Mouse (Mus musculus) left cerebral cortex, adult 11 months (tissue): Measurements from ENCODE around the gene Id3.

Source experiments
- DNase-seq: peaks from one replicate; pipeline ENCODE4 v3.0.0; 2022; ENCODE audit warnings: low spot score

The Id3 gene

GRCm38 (mm10) chr4:136148342-136149044, 5.2 kb downstream of the Id3 start:
- no peak for DNase-seq

DNA sequence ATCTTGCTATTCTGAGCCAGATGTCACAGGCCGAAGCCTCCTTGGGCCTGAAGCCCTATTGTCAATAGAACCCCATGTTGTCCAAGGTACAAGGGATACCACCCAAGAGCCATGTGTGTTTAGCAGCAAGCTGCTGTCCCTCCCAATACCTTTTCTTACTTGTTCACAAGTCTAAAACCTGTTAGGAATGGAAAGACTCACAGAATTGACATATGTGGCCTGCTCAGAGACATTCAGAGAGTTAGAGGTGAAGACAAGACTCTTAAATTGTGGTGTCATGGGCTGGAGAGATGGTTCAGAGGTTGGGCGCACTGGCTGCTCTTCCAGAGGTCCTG, 5.7 kb downstream of the Id3 start:
- DNase-seq = no peak

DNA sequence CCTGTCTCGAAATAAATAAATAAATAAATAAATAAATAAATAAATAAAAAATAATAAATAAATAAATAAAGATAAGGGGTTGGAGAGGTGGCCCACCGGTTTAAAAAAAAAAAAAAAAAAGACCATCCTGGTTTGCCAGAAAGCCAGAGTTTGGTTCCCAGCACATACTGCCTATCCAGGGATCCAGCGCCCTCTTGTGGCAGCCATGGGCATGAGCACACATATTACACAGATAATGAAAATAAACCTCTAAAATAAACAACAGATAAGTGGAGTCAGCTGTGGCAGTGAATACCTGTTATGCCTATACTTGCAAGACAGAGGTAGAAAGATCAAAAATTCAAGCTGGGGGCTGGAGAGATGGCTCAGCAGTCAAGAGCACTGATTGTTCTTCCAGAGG, 6.4 kb downstream of the Id3 start:
- no peak for DNase-seq

DNA sequence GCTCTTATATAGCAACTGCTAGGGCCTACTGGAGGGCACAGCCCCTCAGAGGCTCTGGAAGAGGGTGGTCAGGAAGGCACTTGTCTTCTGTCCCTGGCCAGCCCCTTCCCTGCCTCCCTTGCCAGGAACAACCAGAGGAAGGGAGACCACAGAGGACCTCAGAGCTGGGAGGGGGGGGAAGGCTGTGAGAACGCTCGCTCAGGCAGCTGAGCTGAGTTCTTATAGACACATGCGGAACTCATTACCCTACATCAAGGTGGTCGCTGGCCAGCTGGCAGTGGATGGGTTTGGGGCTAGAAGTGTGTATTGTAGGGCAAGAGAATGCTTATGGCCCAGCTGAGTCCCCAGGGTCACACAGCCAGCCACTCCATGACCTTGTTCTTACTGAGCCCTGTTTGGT, 7.3 kb downstream of the Id3 start:
- no peak for DNase-seq

GRCm38 (mm10) chr4:136152821-136153220, 9.5 kb downstream of the Id3 start:
- DNase-seq = no peak

GRCm38 (mm10) chr4:136154462-136154861, 11.2 kb downstream of the Id3 start:
- no peak for DNase-seq

DNA sequence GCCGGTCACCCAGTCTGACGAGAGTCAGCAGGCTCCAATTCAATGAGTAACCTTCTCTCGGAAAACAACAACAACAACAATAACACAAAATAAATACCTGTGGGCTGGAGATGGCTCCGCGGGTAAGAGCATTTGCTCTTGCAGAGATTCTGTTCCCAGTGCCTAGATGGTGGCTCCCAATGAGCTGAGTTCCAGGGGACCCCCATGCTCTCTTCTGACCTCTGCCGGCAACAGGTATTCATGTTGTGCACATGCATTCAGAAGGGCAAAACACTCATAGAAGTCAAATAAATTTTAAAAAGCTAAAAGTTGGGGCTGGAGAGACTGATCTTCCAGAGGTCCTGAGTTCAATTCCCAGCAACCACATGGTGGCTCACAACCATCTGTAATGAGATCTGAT, 15.2 kb downstream of the Id3 start:
- DNase-seq = no peak

GRCm38 (mm10) chr4:136159802-136160397, 16.6 kb downstream of the Id3 start:
- DNase-seq = peak; percentile 70

GRCm38 (mm10) chr4:136163448-136163847, 20.2 kb downstream of the Id3 start:
- peak; percentile 64 for DNase-seq

DNA sequence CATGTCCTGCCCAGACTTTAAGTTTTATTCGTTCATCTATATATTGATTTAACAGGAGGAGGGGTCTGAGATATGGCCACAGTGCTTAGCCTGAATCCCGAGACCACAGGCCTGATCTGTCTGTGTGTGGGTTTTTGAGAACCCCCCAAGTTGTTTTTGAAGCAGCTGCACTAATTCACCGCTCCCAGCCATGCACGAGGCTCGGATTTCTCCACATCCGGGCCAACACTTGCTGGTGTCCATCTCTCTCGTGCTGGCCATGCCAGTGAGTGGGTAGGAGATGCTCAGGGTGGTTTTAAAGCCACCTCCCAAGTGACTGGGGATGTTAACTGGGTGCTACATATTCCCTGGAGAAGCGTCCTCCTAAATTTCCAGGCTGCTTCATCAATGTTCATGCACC, 21.7 kb downstream of the Id3 start:
- no peak for DNase-seq

GRCm38 (mm10) chr4:136167701-136168100, 24.4 kb downstream of the Id3 start:
- DNase-seq = no peak

- no peak for DNase-seq
Observed at GRCm38 (mm10) chr4:136170401-136170800, 27.1 kb downstream of the Id3 start.

GRCm38 (mm10) chr4:136171455-136171854, 28.2 kb downstream of the Id3 start:
- no peak for DNase-seq

GRCm38 (mm10) chr4:136172011-136172541, 28.8 kb downstream of the Id3 start, which contains the start of gene E2f2:
Gene E2f2 (plus strand): TSS chr4:136172394.
- DNase-seq = no peak

- no peak for DNase-seq
Observed at GRCm38 (mm10) chr4:136172542-136173209, 29.4 kb downstream of the Id3 start.

DNA sequence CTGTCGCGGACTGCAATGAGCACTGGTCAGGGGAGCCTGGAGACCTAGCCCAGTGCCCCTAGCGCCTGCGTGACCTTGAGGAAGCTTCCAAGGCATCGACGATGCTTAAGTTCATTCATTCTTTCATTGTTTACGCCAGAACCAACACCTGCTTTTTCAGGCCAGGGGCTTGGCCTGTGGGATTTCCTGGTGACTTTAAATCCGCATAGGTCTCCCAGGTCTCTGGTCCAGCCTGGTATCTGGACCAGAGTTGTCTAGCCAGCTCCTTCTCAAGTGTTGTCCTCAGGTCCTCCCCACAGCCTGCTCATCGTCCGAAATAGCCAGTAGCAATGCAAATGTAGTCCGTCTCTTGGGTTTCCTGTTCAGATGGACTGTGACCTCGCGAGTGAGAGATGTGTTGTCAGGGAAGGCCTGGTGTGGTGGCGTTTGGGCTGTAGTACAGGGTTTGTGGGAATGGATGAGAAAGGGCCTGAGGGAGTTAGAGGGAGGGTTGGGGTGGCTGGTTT, 30.0 kb downstream of the Id3 start:
- no peak for DNase-seq

- DNase-seq = no peak
Observed at GRCm38 (mm10) chr4:136174216-136175193, 31.2 kb downstream of the Id3 start.

GRCm38 (mm10) chr4:136176022-136176552, 32.8 kb downstream of the Id3 start:
- no peak for DNase-seq

DNA sequence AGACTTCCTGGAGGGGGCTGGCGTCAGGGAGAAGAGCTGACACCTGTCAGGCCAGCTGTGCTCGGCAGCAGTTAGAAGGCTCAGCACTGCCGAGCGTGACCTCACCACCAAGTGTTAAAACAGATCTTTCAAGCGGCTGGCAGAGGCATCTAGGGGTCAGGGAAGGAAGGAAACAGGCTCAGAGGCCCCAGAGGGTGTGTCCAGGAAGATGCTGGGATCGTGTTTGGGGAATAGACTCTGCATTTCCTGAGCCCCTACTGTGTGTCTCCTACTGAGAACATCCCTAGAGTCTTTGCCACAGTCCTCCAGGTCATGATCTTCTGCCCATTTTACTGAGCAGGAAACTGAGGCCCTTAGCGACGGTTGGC, 33.9 kb downstream of the Id3 start:
- no peak for DNase-seq

DNA sequence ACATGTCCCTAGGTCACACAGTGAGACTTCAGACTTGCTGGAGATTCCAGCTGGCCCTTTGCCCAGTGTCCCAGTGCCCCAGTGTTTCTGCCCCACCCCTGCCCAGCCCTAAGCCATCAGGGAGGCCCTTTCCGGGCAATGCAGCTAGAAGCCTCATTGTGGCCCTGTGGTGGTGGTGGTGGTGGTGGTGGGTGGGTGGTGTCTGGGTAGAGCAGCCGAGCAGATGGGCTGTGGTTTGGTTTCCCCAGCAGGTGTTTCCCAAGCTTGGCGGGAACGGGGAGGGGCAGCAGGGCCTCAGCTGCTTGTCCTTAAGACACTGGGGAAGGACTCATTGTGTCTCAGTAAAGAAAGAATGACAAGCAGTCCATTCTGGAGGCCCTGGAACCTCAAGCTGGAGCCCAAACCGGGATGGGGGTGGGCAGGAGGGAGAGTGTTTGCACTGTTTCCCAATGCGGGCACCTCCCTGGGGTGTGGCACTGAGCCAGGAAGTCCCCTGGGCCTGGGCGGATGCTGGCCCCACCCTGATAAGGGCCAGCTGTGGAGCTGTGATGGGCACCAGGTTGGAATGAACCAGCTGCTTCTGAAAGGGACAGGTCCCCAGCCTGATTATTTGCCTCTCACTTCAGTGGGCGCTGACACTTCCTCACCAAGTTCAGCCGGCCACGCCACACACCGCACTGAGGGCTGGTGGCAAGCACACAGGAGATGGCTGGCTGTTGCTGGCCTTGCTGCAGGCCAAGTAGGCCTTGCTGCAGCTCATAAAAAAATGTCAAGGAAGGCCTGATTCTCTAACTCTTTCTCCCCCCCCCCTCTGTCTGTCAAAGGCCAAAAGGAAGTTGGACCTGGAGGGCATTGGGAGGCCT, 34.5 kb downstream of the Id3 start:
- no peak for DNase-seq

- no peak for DNase-seq
Observed at GRCm38 (mm10) chr4:136178475-136178921, 35.2 kb downstream of the Id3 start.
